ENCODE assay signal across 7 mouse cellular contexts in the genomic region with DNA sequence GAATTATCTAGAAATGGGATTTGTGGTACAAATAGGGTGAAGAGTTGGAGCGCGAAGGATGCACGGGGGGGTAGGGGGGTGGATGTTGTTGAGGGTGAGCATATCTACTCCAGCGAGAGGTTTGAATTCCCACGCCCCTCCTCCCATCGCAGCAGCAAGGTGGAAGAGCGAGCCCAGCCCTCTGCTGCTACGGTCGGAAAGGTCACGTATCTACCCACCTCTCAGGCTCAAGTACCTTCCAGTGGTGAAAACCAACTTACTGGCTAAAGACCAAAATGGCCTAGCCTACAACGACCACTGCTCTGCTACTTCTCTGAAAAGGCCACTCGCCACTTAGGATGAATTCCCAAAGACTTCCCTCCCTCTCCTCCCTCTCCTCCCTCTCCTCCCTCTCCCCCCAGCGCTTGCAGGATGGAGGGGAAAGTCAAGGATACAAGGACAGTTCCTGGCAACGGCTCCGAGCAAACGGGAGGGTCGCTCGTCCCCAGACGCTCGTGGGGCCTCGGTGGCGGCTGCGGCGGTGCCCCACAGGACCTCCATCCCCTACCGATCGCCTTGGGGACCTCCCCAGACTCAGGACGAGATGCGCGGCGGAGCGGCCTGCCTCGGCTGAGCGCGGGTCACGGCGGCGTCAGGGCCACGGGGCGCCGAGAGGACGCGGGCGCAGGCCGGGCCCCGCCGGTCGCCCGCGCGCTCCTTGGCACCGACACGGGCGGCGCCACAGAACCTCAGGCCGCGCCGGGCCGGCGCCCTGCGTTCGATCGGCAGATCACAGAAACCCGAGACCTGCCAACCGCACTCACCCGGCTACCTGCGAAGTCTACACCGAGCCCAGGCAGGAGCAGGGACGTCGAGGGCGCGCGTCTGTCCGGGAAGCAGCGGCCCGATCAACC. TPM values are rescaled to one million over a fixed set of nuclear protein-coding genes. Genes with fewer than 3 reads are reported as not detected.
DNase-seq lines count a peak whose midpoint lies in the region; ATAC-seq lines count a peak whose summit lies in the region.

No protein-coding gene starts in this region.

- H3K4me3 ChIP-seq in forebrain, embryonic 11.5 days (ENCODE audit: low read depth, low read length), result peak overlapping the region; percentile 79
- peak overlapping the region; percentile 83 for H3K4me3 ChIP-seq in limb, embryonic 12.5 days (replicated peaks)
- H3K4me3 ChIP-seq in midbrain, embryonic 11.5 days (ENCODE audit: low read depth, low read length), result peak overlapping the region; percentile 80

- H3K27me3 ChIP-seq in forebrain, embryonic 11.5 days (ENCODE audit: control insufficient read depth, insufficient read depth, low read length), result peaks cover 3% of the 10 kb centered on the region; the same call in 1 of the 2 replicates
- H3K27me3 ChIP-seq in limb, embryonic 12.5 days, result peaks cover 17% of the 10 kb centered on the region
- H3K27me3 ChIP-seq in midbrain, embryonic 11.5 days (ENCODE audit: control insufficient read depth, insufficient read depth, low read length), result peaks cover 7% of the 10 kb centered on the region

- no peaks in the 10 kb centered on the region for H3K36me3 ChIP-seq in forebrain, embryonic 11.5 days (ENCODE audit: control insufficient read depth, insufficient read depth, low read length)
- H3K36me3 ChIP-seq in limb, embryonic 12.5 days, result peaks cover 10% of the 10 kb centered on the region
- H3K36me3 ChIP-seq in midbrain, embryonic 11.5 days (ENCODE audit: control insufficient read depth, insufficient read depth, low read length), result no peaks in the 10 kb centered on the region

- peak overlapping the region; percentile 88 for H3K4me2 ChIP-seq in forebrain, embryonic 11.5 days (ENCODE audit: low read depth, low read length, severe bottlenecking)
- peak overlapping the region; percentile 95 for H3K4me2 ChIP-seq in limb, embryonic 12.5 days
- H3K4me2 ChIP-seq in midbrain, embryonic 11.5 days, result peak overlapping the region; percentile 85

- no peak overlapping the region for H3K27ac ChIP-seq in forebrain, embryonic 11.5 days (ENCODE audit: low read depth, low read length)
- H3K27ac ChIP-seq in limb, embryonic 12.5 days, result 0 out of 2 replicates have a peak overlapping the region, but pooled peaks have one; percentile 35
- peak overlapping the region; percentile 35; the same call in 1 of the 2 replicates for H3K27ac ChIP-seq in midbrain, embryonic 11.5 days (ENCODE audit: low read depth, low read length)

- ATAC-seq in activated CD4-positive, CD25-positive, alpha-beta regulatory T cell, adult 4 months, result peak; percentile 4
- ATAC-seq in forebrain, embryonic 11.5 days (replicated peaks; ENCODE audit: low FRiP score), result peak; percentile 21
- peak; percentile 54; the same call in 1 of the 2 replicates for ATAC-seq in limb, embryonic 12.5 days (ENCODE audit: insufficient number of reproducible peaks, insufficient read depth, low FRiP score, low TSS enrichment, low read depth)
- peak; percentile 78 for ATAC-seq in midbrain, embryonic 11.5 days (ENCODE audit: low FRiP score)

- under 1% methylated on average over 75 of the region's 75 CpGs for WGBS in forebrain, embryonic 11.5 days
- WGBS in limb, embryonic 12.5 days, result under 1% methylated on average over 75 of the region's 75 CpGs
- under 1% methylated on average over 75 of the region's 75 CpGs for WGBS in midbrain, embryonic 11.5 days

- peak; percentile 10 to 13 for DNase-seq in right cerebral cortex, adult 2 months (ENCODE audit: low spot score in 2 of 2)
- DNase-seq in right cerebral cortex, postnatal 14 days, result no peak
- DNase-seq in forebrain, embryonic 11.5 days (ENCODE audit: low spot score), result peak; percentile 80
- peak; percentile 97 for DNase-seq in midbrain, embryonic 11.5 days (ENCODE audit: low spot score, missing footprints)
- peak; percentile 52 for DNase-seq in thymus, postnatal 14 days

- no peaks in the 10 kb centered on the region for H3K9me3 ChIP-seq in forebrain, embryonic 11.5 days (ENCODE audit: control insufficient read depth, low read length)
- no peaks in the 10 kb centered on the region for H3K9me3 ChIP-seq in limb, embryonic 12.5 days
- H3K9me3 ChIP-seq in midbrain, embryonic 11.5 days (ENCODE audit: control insufficient read depth, low read length), result no peaks in the 10 kb centered on the region

- H3K9ac ChIP-seq in forebrain, embryonic 11.5 days (ENCODE audit: low read length), result peak overlapping the region; percentile 72
- peak overlapping the region; percentile 80 for H3K9ac ChIP-seq in limb, embryonic 12.5 days (replicated peaks)
- H3K9ac ChIP-seq in midbrain, embryonic 11.5 days (ENCODE audit: low read length), result peak overlapping the region; percentile 71

- H3K4me1 ChIP-seq in forebrain, embryonic 11.5 days (replicated peaks; ENCODE audit: control insufficient read depth, insufficient read depth, low read length), result peaks cover 2% of the 10 kb centered on the region; the same call in 1 of the 2 replicates
- peaks cover 20% of the 10 kb centered on the region for H3K4me1 ChIP-seq in limb, embryonic 12.5 days (replicated peaks)
- H3K4me1 ChIP-seq in midbrain, embryonic 11.5 days (ENCODE audit: control insufficient read depth, insufficient read depth, low read length), result peaks cover 6% of the 10 kb centered on the region

RNA-seq across cellular contexts. Expression of a gene that starts 0.6 kb away (rescaled TPM):
- 10 to 100 TPM; 34.6 to 38.3 TPM for polyA plus RNA-seq in activated CD4-positive, CD25-positive, alpha-beta regulatory T cell, adult 4 months (2017; shearing (Covaris generic))
- 36.4 and 42.4 TPM in 2 replicates for polyA plus RNA-seq in forebrain, embryonic 11.5 days (2014; fragmentation: Nextera tagmentation; extraction: Ambion mirVana)
- polyA plus RNA-seq in limb, embryonic 12.5 days (2016; fragmentation: Nextera tagmentation; extraction: Ambion mirVana), result 26.1 and 28.6 TPM in 2 replicates
- 53.2 and 55.7 TPM in 2 replicates for polyA plus RNA-seq in midbrain, embryonic 11.5 days (2014; fragmentation: Nextera tagmentation; extraction: Ambion mirVana)

RNA-seq across cellular contexts. Expression of a gene that starts 21.8 kb away (rescaled TPM):
- 1 to 10 TPM in 1 of 2 experiments, under 1 TPM in 1; 0.79 to 2.3 TPM for polyA plus RNA-seq in activated CD4-positive, CD25-positive, alpha-beta regulatory T cell, adult 4 months (2017; shearing (Covaris generic))
- 4.5 and 4.7 TPM in 2 replicates for polyA plus RNA-seq in forebrain, embryonic 11.5 days (2014; fragmentation: Nextera tagmentation; extraction: Ambion mirVana)
- polyA plus RNA-seq in limb, embryonic 12.5 days (2016; fragmentation: Nextera tagmentation; extraction: Ambion mirVana), result 4.2 and 4.9 TPM in 2 replicates
- 5.8 and 6.0 TPM in 2 replicates for polyA plus RNA-seq in midbrain, embryonic 11.5 days (2014; fragmentation: Nextera tagmentation; extraction: Ambion mirVana)

RNA-seq across cellular contexts. Expression of a gene that starts 49.7 kb away (rescaled TPM):
- 10 to 100 TPM; 57.7 to 59.6 TPM for polyA plus RNA-seq in activated CD4-positive, CD25-positive, alpha-beta regulatory T cell, adult 4 months (2017; shearing (Covaris generic))
- 145 and 150 TPM in 2 replicates for polyA plus RNA-seq in forebrain, embryonic 11.5 days (2014; fragmentation: Nextera tagmentation; extraction: Ambion mirVana)
- 126 and 133 TPM in 2 replicates for polyA plus RNA-seq in limb, embryonic 12.5 days (2016; fragmentation: Nextera tagmentation; extraction: Ambion mirVana)
- polyA plus RNA-seq in midbrain, embryonic 11.5 days (2014; fragmentation: Nextera tagmentation; extraction: Ambion mirVana), result 107 and 111 TPM in 2 replicates

RNA-seq across cellular contexts. Expression of a gene that starts 50.2 kb away (rescaled TPM):
- 10 to 100 TPM; 19.8 to 20.6 TPM for polyA plus RNA-seq in activated CD4-positive, CD25-positive, alpha-beta regulatory T cell, adult 4 months (2017; shearing (Covaris generic))
- polyA plus RNA-seq in forebrain, embryonic 11.5 days (2014; fragmentation: Nextera tagmentation; extraction: Ambion mirVana), result 28.8 and 31.6 TPM in 2 replicates
- 44.2 and 45.8 TPM in 2 replicates for polyA plus RNA-seq in limb, embryonic 12.5 days (2016; fragmentation: Nextera tagmentation; extraction: Ambion mirVana)
- polyA plus RNA-seq in midbrain, embryonic 11.5 days (2014; fragmentation: Nextera tagmentation; extraction: Ambion mirVana), result 33.1 and 34.8 TPM in 2 replicates

RNA-seq across cellular contexts. Expression of a gene that starts 50.3 kb away (rescaled TPM):
- polyA plus RNA-seq in activated CD4-positive, CD25-positive, alpha-beta regulatory T cell, adult 4 months (2017; shearing (Covaris generic)), result 100 to 1,000 TPM; 119 to 186 TPM
- 140 and 150 TPM in 2 replicates for polyA plus RNA-seq in forebrain, embryonic 11.5 days (2014; fragmentation: Nextera tagmentation; extraction: Ambion mirVana)
- 152 and 156 TPM in 2 replicates for polyA plus RNA-seq in limb, embryonic 12.5 days (2016; fragmentation: Nextera tagmentation; extraction: Ambion mirVana)
- 144 and 148 TPM in 2 replicates for polyA plus RNA-seq in midbrain, embryonic 11.5 days (2014; fragmentation: Nextera tagmentation; extraction: Ambion mirVana)

Comparison
In these comparisons a context has a peak if more than half of its experiments do, and no peak if none do; other contexts are left out.
1. ATAC-seq: peak in every context shown above with its lines; median percentile 78 in midbrain, embryonic 11.5 days; 54 in limb, embryonic 12.5 days; 21 in forebrain, embryonic 11.5 days; 4 in activated CD4-positive, CD25-positive, alpha-beta regulatory T cell, adult 4 months.